Mouse (Mus musculus): Measurements from ENCODE around the gene Setd1b.
A peak's percentile ranks its signal among the peaks of the same experiment; 100 is the strongest.

Setd1b gene

DNA sequence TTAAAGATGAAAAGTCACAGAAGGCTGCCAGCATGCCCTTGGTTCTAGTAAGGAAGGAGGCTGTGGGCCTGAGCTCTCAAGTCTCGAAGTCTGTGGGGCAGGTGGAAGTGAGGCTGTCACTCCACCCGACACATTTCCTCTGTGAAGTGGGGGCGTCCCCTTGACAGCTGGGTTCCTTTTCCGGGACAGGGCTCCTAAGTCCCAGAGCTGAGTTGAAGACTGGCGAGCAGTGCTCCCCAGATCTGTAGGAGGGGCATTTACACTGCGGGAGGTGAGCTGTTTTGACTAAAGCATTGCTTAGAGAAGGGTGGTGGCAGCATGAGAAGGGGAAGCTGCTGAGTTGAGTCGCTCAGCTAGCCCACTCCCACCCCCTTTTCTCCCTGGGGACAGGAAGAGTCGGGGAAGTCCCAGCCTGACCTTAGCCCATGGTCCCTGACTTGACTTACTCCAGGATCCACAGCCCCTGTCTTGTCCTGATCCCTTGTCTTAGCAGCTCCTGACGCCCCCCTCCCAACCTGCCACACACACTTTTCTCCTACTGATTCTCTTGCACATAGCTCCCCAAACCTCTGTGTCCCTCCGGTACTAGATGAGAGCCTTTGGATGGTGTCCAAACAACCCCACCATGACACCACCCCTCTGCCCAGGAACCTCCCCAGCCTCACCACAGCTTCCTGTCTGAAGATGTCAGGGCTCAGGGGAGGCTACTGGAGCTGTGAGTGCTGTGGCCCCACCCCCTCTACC, 13.4 kb upstream of the Setd1b start:
- DNase-seq: peak; percentile 32

DNA sequence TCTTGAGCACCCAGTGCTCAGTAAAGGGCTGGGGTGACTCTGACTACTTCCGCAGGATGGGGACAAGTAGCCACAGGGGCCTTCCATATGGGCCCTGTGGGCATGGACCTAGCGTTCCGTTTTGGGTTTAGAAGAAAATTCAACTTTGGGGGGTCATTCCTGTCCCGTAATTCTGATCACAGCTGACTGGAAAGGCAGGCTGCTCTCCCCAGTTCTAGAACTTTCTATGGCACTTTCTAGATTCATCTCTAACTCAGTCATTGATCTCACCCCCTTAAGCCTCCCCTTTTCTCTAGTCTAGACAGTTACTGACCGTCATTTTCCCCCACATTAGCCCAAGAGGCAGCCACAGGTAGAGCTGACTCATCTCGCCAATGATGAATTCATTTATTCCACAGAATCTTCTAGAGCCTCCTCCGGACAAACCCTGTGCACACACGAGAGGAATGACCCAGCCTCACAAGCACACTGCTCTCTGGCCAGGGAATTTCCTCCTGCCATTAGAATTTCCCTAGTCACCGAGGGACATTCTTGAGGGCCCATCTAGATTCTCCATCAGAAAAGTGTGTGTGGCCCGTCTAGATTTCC, 12.7 kb upstream of the Setd1b start:
- DNase-seq: no peak

DNA sequence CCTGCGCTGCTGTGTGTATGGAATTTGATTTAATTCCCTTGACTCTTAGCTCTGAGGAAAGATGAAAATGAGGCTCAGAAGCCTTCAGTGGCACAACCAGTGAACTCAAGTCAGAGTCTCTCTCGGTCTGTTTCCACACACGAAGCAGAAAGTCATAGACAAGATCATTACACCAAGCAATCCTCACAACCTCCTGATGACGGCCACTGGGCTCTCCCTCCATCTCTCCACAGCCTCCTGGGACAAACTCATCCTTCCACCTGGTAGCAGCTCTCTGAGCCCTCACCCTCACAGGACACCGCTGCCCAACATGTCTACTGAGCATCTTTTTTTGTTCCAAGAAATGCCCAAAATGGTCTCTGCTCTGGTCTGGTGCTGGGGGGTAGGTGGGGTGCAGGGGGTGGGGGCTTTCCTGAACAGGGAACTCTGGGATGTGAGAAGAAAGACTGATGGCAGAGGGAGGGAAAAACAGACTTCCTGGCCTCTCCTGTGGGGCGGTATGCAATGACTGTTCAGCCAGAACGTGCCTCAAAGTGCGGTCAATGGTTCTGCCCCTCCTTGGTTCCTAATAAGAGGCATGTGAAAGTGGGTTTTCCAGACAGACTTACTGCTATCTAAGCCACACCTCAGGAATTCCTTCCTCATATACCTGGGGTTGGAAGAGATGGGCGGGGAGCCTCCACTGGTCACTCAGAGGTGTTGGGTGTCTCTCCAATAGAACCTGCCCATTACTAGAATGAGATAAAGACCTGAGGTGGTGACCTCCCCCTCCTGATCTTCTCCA, 11.8 kb upstream of the Setd1b start:
- no peak for DNase-seq

DNA sequence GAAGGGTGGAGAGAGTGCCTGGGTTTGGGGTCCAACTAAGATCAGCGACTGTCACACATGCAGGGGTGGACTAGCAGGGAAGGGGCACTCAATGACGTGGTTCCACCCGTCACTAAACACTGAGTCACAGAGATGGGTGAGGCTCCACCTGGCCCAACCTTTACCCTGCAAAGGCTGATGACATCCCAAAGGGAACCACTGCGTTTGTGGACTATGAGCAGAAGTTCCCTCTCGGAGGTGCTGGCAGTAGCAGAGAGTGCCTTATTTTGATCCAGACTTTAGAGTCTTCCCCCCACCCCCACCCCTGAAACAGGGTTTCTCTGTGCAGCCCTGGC, 11.2 kb upstream of the Setd1b start:
- no peak for DNase-seq

DNA sequence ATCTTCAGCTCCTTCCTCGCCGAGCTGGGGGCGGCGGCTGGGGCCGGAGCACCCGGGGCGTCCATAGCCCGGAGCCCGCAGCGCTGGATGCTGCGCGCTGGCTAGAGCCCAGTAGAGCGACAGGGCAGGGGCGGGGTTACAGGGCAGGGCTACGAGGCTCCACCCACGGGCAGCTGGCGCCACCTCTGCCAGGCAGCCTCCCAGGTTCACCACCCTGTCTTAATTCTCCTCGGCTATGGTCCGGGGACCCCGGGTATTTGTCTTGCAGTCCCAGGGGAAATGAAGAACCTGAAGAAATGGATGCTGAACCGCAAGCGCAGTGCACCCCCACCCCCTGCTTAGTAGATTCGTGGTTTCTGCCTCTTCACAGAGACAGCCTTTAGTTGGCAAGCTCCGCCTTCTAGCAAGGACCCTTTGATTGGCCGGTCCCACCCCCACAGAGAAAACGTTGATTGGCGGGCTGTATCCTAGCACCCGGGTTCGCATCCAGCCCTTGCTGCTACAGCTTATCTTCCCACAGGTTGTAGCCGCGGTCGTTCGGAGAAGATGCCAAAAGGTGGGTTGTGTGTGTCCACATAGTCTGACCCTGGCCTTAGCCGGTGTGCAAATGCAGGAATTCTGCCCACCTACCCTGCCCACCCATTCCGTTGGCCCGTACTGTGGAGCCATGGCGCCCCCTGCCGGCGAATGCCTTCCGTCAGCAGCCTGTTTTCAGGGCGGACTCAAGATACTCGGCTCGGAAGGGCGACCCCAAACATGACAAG, 9.5 kb upstream of the Setd1b start, which contains the start of gene Rhof:
Gene Rhof (minus strand): TSS at position 385 of the 764 bp plus-strand sequence.
- peak; percentile 90 for DNase-seq

DNA sequence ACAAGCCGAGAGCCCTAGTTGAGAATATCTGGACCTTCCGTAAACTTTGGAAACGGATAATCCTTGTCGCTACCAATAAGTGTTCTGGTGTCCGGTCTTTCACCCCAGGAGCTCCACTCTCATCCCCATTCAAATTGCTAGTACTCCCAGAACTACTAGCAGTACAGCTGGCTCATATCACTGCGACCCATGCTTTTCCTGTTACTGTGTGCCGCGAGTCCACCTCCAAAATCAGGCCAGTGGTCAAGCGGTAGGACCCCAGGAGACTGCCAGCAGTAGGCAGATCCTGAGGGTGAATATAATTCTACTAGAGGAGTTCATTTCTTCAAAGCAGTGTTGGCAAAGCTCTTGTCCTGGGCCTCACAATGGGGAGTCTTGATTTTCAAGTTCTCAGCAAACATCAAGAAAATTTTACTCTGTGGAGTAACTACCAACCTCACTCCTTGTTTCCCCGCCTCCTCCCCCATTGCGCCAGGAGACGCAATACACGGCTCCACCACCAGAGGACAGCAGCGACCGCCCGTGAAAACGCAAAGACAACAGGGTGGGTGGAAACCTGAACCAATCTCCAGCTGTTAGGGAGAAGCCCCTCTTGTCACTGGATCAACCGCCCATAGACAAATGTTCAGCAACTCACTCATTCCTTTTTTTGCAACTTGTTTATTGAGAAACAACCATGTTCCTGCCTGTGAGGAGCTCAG, 8.8 kb upstream of the Setd1b start:
- DNase-seq: peak; percentile 93

DNA sequence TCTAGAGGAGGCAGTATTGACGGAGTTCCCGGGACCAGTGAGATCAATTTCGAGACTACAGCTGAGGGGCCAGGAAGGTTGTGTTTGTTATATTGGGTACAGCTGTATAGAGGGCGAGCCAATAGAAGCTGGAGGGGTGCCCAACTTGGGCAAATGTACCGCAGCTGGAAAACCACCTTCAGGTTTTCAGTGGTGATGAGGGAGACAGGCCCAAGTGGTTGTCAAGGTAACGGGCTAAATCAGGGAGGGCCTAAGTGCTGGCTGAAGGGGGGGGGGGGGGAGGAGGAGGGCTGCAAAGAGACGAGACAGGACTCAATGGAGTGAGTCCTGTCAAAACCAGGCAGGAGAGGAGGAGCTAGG, 8.2 kb upstream of the Setd1b start:
- no peak for DNase-seq

DNA sequence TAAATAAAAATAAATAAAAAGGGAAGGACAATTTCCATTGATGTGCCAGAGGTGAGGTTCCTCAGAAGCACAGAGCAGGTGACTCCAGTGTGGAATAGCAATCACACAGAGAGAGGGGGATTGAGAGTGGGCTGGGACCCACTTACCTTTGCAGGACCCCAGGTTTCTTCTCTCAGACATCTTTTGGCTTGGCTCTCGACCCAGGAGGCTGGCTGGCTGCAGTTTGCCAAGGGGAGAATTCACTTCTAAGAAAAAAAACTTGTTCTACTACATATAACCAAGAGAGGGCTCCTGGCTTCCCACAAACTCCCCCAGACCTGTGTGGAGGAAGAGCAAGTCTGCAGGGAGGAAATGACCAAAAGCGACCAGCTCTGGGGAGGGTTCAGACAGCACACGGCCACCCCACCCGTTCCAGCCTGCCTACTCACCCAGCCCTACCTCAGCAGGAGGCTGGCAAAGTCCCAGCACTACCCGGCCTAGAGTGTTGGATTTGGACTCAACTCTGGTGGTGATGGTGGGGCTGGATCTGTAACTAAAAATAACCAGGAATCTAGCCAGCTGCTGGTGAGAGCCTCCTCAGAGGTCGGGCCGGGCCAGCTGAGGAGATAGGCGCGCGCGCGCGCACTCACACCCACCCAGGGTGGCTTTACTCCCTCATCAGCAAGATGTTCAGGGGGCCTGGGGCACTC, 7.7 kb upstream of the Setd1b start:
- peak; percentile 80 for DNase-seq

DNA sequence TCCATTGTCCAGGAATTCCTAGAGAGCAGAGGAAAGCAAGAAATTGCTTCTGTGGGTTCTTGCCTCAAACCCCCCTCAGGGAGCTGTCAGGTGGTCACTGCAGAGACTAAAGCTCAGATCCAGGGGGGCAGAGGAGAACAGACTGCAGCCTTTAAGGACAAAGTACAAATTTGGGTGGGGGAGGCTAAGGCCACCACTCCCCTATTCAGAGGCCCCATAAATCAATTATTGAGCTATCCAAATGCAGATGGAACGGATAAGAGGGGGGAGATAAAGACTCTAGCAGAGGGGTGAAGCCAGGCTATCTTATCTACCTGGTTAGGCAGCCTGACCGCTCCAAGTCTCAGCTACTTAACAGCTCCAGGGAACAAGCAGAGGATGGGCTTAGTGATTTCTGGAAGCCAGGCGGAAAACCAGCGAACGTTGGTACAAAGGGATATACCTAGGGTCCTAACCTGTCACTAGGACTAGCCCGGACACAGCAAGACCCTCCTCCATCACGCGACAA, 7.1 kb upstream of the Setd1b start:
- no peak for DNase-seq

DNA sequence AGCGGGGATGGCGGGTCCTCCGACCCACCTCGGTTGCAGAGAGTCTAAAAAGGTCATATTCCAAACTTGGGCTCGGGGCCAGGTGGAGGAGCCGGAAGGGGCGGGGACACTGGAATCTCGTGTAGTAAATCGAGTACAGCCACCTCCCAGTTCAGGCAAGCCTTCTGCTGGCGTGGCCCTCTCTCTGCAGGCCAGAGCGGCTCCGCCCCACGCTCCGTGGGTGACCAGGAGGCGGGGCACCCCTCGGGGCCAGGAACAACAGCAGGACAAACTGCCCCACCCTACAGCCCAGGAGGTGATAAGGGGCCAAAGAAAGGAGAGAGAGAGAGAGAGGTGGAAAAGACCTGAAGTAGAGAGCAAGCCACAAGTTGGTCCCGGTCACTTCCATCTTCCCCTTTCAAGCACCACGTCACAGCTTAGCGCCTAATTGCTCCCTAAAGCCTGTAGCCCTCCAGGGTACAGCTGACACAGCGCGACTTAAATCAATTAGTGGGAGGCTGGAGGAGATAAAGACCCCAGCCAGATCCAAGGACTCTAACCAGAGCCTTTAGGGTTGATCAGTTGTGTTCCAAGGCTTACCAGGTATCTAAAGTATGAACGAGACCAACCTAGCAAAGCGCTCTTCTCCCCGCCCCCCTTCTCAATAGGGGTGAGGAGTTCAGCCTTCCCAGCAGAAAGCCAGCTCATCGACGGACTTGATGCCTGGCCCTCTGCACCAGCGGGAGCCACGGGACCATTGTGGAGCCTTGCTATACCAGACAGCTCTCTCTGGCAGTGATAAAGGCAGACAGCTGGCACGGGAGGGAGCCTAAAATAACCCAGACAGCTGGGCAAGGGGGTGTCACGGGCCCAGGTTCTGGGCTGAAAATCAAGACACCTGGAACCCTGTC, 6.3 kb upstream of the Setd1b start:
- DNase-seq: peak; percentile 83

DNA sequence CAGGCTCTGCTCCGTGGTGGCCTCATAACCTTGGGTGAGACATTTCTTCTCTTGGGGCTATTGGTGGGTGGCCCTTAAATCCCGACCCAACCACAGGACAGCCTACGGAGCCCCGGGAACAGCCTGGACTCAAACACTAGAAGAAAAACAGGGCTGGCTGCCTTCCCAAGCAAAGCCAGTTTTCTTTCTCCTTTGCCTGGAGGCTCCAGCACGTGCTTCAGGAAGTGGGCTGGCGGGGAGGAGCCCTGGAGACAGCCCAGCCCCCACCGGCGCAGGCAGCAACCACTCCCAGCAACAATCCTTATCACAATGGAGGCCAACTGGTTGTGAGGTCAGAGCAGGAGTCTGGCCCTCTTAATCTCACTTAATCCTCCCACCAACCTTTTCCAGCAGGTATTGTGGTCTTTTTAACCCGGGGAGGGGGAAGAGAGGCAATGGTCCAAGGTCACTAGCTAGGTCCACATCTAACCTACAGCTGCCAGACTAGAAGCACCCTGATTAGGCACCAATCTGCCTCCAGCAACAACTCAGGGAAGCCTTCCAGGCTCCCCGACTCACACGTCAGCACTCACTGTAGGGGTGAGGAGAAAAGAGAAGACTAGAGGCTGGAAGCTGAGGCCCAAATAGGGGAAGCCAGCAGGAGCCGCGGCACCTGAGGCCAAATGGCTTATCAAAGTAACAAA, 5.5 kb upstream of the Setd1b start:
- peak; percentile 78 for DNase-seq

DNA sequence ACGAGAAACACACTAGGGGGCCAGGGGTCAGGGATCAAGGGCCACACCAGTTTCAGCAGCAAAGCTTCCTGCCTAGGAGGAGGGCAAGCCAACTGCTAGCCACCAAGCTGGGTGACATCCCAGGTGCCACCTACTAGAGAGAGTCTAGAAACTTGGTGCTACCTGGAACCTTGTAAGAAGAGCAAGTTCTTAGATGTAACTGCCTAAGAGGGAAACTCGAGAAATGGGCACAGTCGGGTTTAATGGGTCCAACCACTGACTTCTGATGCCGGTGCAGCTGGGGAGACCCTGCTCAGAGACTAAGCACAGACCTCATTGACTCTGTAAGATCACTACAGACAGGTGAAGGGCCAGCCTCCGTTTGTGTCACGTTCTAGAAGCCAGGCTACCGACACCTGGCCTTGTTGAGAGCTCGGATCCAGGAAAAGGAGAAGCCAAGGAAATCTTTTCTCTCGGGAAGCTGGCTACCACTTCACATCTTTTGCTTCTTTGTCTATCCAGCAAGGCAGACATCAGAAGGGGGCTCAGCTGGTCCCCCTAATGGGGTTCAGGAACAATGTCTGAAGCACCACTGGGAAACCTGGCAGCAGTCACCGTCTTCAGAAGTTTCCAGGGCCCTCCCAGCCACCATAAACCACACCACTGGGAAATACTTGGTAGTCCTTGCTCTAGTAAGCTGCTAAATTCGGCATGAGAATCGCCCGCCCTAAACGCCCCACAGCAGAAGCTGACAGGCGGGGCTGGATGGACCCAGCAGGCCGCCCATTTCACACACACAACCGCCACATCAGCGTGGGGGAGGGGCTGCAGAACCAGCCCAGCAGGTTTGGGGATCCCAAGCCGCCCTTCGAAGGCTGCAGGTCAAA, 4.7 kb upstream of the Setd1b start:
- DNase-seq: no peak

DNA sequence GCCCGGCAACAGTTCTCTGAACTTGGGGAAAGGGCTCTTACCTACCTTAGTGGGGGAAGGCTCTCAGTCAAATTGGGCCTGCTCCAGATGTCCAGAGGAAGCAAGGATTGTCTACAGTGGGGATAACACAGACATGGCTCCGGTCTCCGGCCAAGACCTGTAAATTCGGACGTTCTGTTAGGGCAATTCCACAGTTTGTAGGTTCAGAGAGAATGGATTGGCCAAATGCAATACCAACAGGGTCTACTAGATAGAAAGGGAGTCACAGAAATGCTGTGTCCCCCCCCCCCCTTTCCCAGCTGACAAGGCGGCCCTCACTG, 4.1 kb upstream of the Setd1b start:
- DNase-seq: peak; percentile 80

DNA sequence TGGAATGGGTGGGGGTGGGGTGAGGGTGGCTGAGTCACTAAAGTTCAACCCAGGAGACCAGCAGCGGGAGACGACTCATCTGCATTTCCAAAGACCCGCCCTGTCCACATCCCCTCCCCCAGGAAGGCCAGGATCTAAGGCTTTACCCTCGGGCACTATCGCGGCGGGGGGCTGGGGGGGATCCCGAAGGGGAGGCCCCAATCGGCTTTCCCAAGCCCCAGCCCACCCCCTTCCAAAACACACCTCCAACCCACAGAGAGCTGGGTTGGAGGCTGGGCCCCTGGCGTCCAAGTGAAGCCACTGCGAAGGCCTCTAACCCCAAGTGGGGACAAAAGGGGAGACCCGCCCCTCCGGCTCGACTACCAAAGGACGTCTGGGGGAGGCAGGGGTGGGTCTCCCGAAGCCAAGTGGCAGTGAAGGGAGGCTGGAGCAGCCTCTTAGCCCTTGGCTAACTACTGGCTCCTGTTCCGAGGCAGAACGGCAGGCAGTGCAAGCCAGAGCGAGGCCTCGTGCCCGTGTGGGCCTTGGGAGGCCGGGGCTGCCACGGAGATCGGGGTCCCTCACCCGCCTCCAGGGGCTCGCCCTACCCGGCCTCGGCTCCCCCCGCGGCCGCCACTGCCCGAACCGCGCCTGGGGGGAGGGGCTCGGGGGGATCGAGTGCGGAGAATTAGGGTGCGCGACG, 3.6 kb upstream of the Setd1b start:
- peak; percentile 76 for DNase-seq

DNA sequence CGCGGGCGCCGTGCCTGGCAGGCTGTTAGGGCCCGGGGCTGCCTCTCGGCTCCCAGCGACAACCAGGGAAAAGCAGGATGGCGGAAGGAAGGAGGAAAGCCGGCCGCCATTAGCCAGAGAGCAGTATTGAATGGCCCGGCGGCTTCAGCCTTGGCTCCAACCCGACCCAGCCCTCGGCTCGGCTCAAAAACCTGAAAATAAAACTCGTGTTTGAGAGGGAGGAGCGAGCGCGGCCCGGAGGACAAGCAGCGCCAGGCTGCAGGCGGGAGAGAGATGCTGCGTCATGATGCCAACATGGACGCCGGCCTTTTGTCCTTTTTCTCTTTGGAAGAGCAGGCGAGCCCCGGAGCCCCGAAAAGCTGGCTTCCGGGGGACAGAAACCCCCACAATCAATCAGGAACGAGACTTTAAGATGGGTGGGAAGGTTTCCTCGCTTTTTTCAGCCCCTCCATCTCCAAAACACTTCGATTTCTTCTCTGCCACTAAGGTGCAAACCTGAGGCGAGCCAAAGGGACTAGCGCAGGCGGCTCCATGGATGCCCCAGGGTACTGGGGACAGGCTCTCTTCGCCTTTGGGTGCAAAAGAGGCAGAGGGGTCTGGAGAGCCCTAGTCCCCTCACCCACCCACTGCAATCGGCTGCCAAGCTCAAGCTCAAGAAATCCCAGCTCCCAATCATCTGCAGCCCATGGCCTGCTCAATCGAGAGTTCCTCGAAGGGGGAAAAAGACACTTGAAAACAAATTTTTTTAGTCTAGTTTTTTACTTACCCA, 2.9 kb upstream of the Setd1b start:
- DNase-seq: peak; percentile 94

DNA sequence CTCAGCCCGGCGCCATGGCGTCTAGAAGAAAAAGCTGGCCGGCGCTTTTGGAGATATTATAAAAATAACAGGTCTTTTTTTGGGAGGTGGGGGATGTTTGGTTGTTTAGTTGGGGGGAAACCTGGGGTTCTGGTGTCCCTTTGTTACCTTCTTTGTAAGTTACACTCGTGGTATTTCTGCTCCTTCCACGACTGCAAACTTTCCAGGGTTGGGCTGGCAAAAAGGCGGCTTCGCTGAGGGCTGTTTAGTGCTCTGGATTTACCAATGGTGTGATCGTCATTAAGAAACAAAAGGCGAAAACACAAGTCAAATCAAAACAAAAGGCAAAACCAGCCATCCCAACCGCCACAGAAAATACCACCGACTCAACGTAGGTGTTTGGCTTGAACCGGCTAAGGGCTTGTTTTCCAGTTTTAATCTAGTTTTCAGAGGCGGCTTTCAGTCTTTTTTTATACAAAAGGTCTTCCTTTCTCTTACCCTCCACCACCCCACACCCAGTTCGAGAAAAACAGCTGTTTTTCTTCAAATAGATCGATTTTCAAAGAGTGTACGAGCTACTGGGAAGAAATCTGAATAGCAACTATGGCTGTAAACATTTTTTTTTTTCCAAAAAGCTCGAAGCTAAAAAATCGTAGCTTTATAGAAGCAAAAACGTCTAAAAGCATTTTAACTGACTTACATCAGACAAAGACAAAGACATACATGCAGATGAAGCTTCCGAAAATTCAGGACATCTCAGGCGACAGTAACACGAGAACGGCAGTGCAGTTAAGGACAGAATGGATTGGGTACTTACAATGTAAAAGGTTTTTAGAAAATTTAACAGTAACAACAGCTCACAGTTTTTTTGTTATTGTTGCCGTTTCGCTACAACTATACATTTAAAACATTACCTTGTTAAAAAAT, 2.0 kb upstream of the Setd1b start:
- peak; percentile 69 for DNase-seq
